Mouse (Mus musculus) forebrain, embryonic 13.5 days (tissue): ENCODE results near the gene Sh3pxd2a. TPM values are rescaled to one million over a fixed set of nuclear protein-coding genes. Genes with fewer than 3 reads are reported as not detected.

Experiments
- ATAC-seq: fragments of 200-750 bp; cut with Nextera tagmentation; 2 replicates; pipeline ENCODE4 v1.8.0; 2017
- H3K27ac ChIP-seq: fragments of 300-500 bp; sonication (generic); 2 replicates; pipeline ENCODE4 v1.5.1; 2015; ENCODE audit warnings: inconsistent platforms, mild to moderate bottlenecking, moderate library complexity
- H3K27me3 ChIP-seq: fragments of 300-500 bp; sonication (generic); 2 replicates; pipeline ENCODE4 v1.6.1; 2015; ENCODE audit warnings: mild to moderate bottlenecking, inconsistent platforms
- H3K36me3 ChIP-seq: fragments of 300-500 bp; sonication (generic); 2 replicates; pipeline ENCODE4 v1.6.1; 2015; ENCODE audit warnings: mild to moderate bottlenecking, inconsistent platforms; ENCODE audit not compliant: poor library complexity, severe bottlenecking
- H3K4me1 ChIP-seq: fragments of 300-500 bp; sonication (generic); 2 replicates; pipeline ENCODE4 v1.6.1; 2015; ENCODE audit warnings: inconsistent platforms
- H3K4me2 ChIP-seq: fragments of 300-500 bp; sonication (generic); 2 replicates; pipeline ENCODE4 v1.6.1; 2015; ENCODE audit warnings: inconsistent platforms, mild to moderate bottlenecking, moderate library complexity
- H3K4me3 ChIP-seq: fragments of 300-500 bp; sonication (generic); 2 replicates; pipeline ENCODE4 v1.5.1; 2015; ENCODE audit warnings: mild to moderate bottlenecking, inconsistent platforms
- H3K9ac ChIP-seq: fragments of 300-500 bp; sonication (generic); 2 replicates; pipeline ENCODE4 v1.6.1; 2015; ENCODE audit warnings: mild to moderate bottlenecking, inconsistent platforms
- H3K9me3 ChIP-seq: fragments of 300-500 bp; sonication (generic); replicated peaks from 2 replicates; pipeline ENCODE4 v1.6.1; 2016; ENCODE audit warnings: inconsistent platforms
- WGBS: fragments of 180-500 bp; shearing (Covaris S2); methylation state at CpG from one replicate; pipeline ENCODE4 v1.1.7; 2015; 5-methylcytosine and 5-hydroxymethylcytosine counted together
- polyA plus RNA-seq: library from polyadenylated mRNA; unstranded; fragments of >200 nt; fragmentation: Nextera tagmentation; extraction: Ambion mirVana; gene quantifications from 2 replicates; pipeline ENCODE4 v1.2.1, GENCODE M21; 2015

Gene Sh3pxd2a
- polyA plus RNA-seq, 1 experiment from 2014 or later = 3.6 TPM

GRCm38 (mm10) chr19:47430160-47430559 lies 34.0 kb downstream of the Sh3pxd2a start:
- no peak overlapping the region for H3K4me2 ChIP-seq
- H3K36me3 ChIP-seq = no peaks in the 10 kb centered on the region
- H3K27ac ChIP-seq = no peak overlapping the region
- no peak overlapping the region for H3K4me3 ChIP-seq
- no peak overlapping the region for H3K9ac ChIP-seq
- H3K27me3 ChIP-seq = no peaks in the 10 kb centered on the region
- ATAC-seq = no peak
- WGBS = 81% methylated on average over 2 of the region's 2 CpGs
- peaks cover 23% of the 10 kb centered on the region for H3K4me1 ChIP-seq
- H3K9me3 ChIP-seq = no peaks in the 10 kb centered on the region

- no peak for ATAC-seq
- H3K27ac ChIP-seq = no peak overlapping the region
- peaks cover 23% of the 10 kb centered on the region for H3K4me1 ChIP-seq
- no peak overlapping the region for H3K4me3 ChIP-seq
- H3K9me3 ChIP-seq = no peaks in the 10 kb centered on the region
- no peak overlapping the region for H3K9ac ChIP-seq
- H3K36me3 ChIP-seq = 0 out of 2 replicates have a peak, but pooled peaks cover under 1% of the 10 kb centered on the region
- WGBS = 80% methylated on average over 3 of the region's 3 CpGs
- no peak overlapping the region for H3K4me2 ChIP-seq
- no peaks in the 10 kb centered on the region for H3K27me3 ChIP-seq
These were observed 35.0 kb downstream of the Sh3pxd2a start for GRCm38 (mm10) chr19:47429245-47429644.

- H3K9ac ChIP-seq = no peak overlapping the region
- no peak overlapping the region for H3K4me2 ChIP-seq
- no peak for ATAC-seq
- no peaks in the 10 kb centered on the region for H3K27me3 ChIP-seq
- H3K4me3 ChIP-seq = no peak overlapping the region
- H3K36me3 ChIP-seq = 0 out of 2 replicates have a peak, but pooled peaks cover 5% of the 10 kb centered on the region
- peaks cover 23% of the 10 kb centered on the region for H3K4me1 ChIP-seq
- no peak overlapping the region for H3K27ac ChIP-seq
- WGBS = 75% methylated on average over 7 of the region's 7 CpGs
- no peaks in the 10 kb centered on the region for H3K9me3 ChIP-seq
These were observed 35.4 kb downstream of the Sh3pxd2a start for GRCm38 (mm10) chr19:47428794-47429193.

- Histone ChIP-seq H3K4me2 (no peak overlapping the region), H3K4me3 (no peak overlapping the region), H3K4me1 (peaks cover 23% of the 10 kb centered on the region), H3K27me3 (no peaks in the 10 kb centered on the region), H3K36me3 (0 out of 2 replicates have a peak, but pooled peaks cover 8% of the 10 kb centered on the region), H3K9ac (no peak overlapping the region), H3K9me3 (no peaks in the 10 kb centered on the region), H3K27ac (no peak overlapping the region)
- ATAC-seq = no peak
- 55% methylated on average over 13 of the region's 13 CpGs for WGBS
These were observed 36.1 kb downstream of the Sh3pxd2a start for GRCm38 (mm10) chr19:47427841-47428789.

GRCm38 (mm10) chr19:47423632-47424031 lies 40.6 kb downstream of the Sh3pxd2a start:
- H3K4me1 ChIP-seq = peaks cover 18% of the 10 kb centered on the region
- WGBS = 91% methylated on average over 7 of the region's 7 CpGs

GRCm38 (mm10) chr19:47421128-47421898 lies 42.9 kb downstream of the Sh3pxd2a start:
- no peaks in the 10 kb centered on the region for H3K27me3 ChIP-seq
- H3K9ac ChIP-seq = no peak overlapping the region
- no peaks in the 10 kb centered on the region for H3K9me3 ChIP-seq
- WGBS = 74% methylated on average over 14 of the region's 14 CpGs
- peaks cover 16% of the 10 kb centered on the region; the same call in 1 of the 2 replicates for H3K36me3 ChIP-seq
- H3K4me3 ChIP-seq = no peak overlapping the region
- no peak for ATAC-seq
- H3K4me2 ChIP-seq = no peak overlapping the region
- H3K27ac ChIP-seq = no peak overlapping the region
- H3K4me1 ChIP-seq = peaks cover 7% of the 10 kb centered on the region; the same call in 1 of the 2 replicates

More at GRCm38 (mm10) chr19:47423632-47424031, 40.6 kb downstream of the Sh3pxd2a start:
- H3K36me3 ChIP-seq = peaks cover 16% of the 10 kb centered on the region; the same call in 1 of the 2 replicates
- no peaks in the 10 kb centered on the region for H3K27me3 ChIP-seq
- H3K27ac ChIP-seq = no peak overlapping the region
- ATAC-seq = no peak
- no peak overlapping the region for H3K9ac ChIP-seq
- H3K4me2 ChIP-seq = no peak overlapping the region
- H3K4me3 ChIP-seq = no peak overlapping the region
- H3K9me3 ChIP-seq = no peaks in the 10 kb centered on the region

- no peak overlapping the region for H3K4me2 ChIP-seq
- no peak overlapping the region for H3K9ac ChIP-seq
- ATAC-seq = no peak
- peaks cover 7% of the 10 kb centered on the region; the same call in 1 of the 2 replicates for H3K4me1 ChIP-seq
- no peaks in the 10 kb centered on the region for H3K27me3 ChIP-seq
- no peaks in the 10 kb centered on the region for H3K9me3 ChIP-seq
- 87% methylated on average over 11 of the region's 11 CpGs for whole genome bisulfite sequencing
- no peak overlapping the region for H3K27ac ChIP-seq
- peaks cover 16% of the 10 kb centered on the region; the same call in 1 of the 2 replicates for H3K36me3 ChIP-seq
- H3K4me3 ChIP-seq = no peak overlapping the region
These were observed 43.7 kb downstream of the Sh3pxd2a start for GRCm38 (mm10) chr19:47420539-47420938.

- no peak for ATAC-seq
- Histone ChIP-seq H3K4me1 (peaks cover 7% of the 10 kb centered on the region; the same call in 1 of the 2 replicates), H3K4me3 (no peak overlapping the region), H3K4me2 (no peak overlapping the region), H3K36me3 (peaks cover 15% of the 10 kb centered on the region; the same call in 1 of the 2 replicates), H3K9ac (no peak overlapping the region), H3K27ac (no peak overlapping the region), H3K27me3 (no peaks in the 10 kb centered on the region), H3K9me3 (no peaks in the 10 kb centered on the region)
- 72% methylated on average over 8 of the region's 8 CpGs for WGBS
These were observed 45.0 kb downstream of the Sh3pxd2a start for GRCm38 (mm10) chr19:47419208-47419607.

GRCm38 (mm10) chr19:47416161-47416560 lies 48.0 kb downstream of the Sh3pxd2a start:
- Histone ChIP-seq H3K36me3 (no peaks in the 10 kb centered on the region), H3K4me1 (peaks cover under 1% of the 10 kb centered on the region; the same call in 1 of the 2 replicates), H3K9me3 (no peaks in the 10 kb centered on the region), H3K4me2 (no peak overlapping the region), H3K4me3 (no peak overlapping the region), H3K27ac (no peak overlapping the region), H3K27me3 (no peaks in the 10 kb centered on the region), H3K9ac (no peak overlapping the region)
- WGBS = 92% methylated on average over 12 of the region's 12 CpGs
- ATAC-seq = no peak

- H3K9ac ChIP-seq = no peak overlapping the region
- H3K4me2 ChIP-seq = no peak overlapping the region
- no peaks in the 10 kb centered on the region for H3K4me1 ChIP-seq
- no peak for ATAC-seq
- no peaks in the 10 kb centered on the region for H3K36me3 ChIP-seq
- H3K4me3 ChIP-seq = no peak overlapping the region
- no peak overlapping the region for H3K27ac ChIP-seq
- H3K27me3 ChIP-seq = no peaks in the 10 kb centered on the region
- WGBS = 76% methylated on average over 13 of the region's 13 CpGs
- no peaks in the 10 kb centered on the region for H3K9me3 ChIP-seq
These were observed 49.9 kb downstream of the Sh3pxd2a start for GRCm38 (mm10) chr19:47414142-47414905.

GRCm38 (mm10) chr19:47413458-47414005 lies 50.7 kb downstream of the Sh3pxd2a start:
- Histone ChIP-seq H3K9ac (no peak overlapping the region), H3K4me2 (no peak overlapping the region), H3K27me3 (no peaks in the 10 kb centered on the region), H3K4me3 (no peak overlapping the region), H3K4me1 (no peaks in the 10 kb centered on the region), H3K27ac (no peak overlapping the region), H3K9me3 (no peaks in the 10 kb centered on the region), H3K36me3 (no peaks in the 10 kb centered on the region)
- 91% methylated on average over 6 of the region's 6 CpGs for WGBS
- no peak for ATAC-seq
